Mouse (Mus musculus) heart, adult 2 months (tissue): ENCODE results near the gene Gtf3c4.

Experiments used
- CTCF ChIP-seq: fragments of 200-600 bp; IDR thresholded peaks from 2 replicates; pipeline ENCODE4 v1.8.1; 2022; ENCODE audit warnings: antibody characterized with exemption, mild to moderate bottlenecking, moderate library complexity
- EP300 ChIP-seq: fragments of 200-500 bp; IDR thresholded peaks from 2 replicates; pipeline ENCODE4 v1.6.1; 2011; ENCODE audit warnings: low read depth, low read length, control low read depth; ENCODE audit not compliant: insufficient read depth
- POLR2A ChIP-seq: fragments of 200-500 bp; IDR thresholded peaks from 2 replicates; pipeline ENCODE4 v1.6.1; 2011; ENCODE audit warnings: mild to moderate bottlenecking, low read depth, low read length, control low read depth; ENCODE audit not compliant: insufficient read depth

GRCm38 (mm10) chr2:28863857-28864256 lies 23.7 kb upstream of the Gtf3c4 start:
- TF ChIP-seq CTCF (peak; percentile 30), EP300 (no peak), POLR2A (no peak)
